Mouse (Mus musculus) spleen, adult 2 months (tissue): ENCODE measurements around the gene Gga2. TPM values are rescaled to one million over a fixed set of nuclear protein-coding genes. Genes with fewer than 3 reads are reported as not detected.

Experiments used
- DNase-seq, 2 experiments: peaks; one replicate each; pipeline versions ENCODE4 v3.0.0 to v3.0.0-alpha.2; 2012 to 2021; ENCODE audit warnings: low spot score in 2 of 2, low read depth in 1 of 2
- H3K27ac ChIP-seq: fragments of 200-500 bp; 2 replicates; pipeline ENCODE4 v1.5.1; 2012; ENCODE audit warnings: low read length, inconsistent platforms; ENCODE audit not compliant: insufficient read depth
- H3K27me3 ChIP-seq: fragments of 200-500 bp; 2 replicates; pipeline ENCODE4 v1.6.1; 2012; ENCODE audit warnings: mild to moderate bottlenecking, moderate library complexity, low read length, inconsistent platforms; ENCODE audit not compliant: control insufficient read depth, insufficient read depth
- H3K36me3 ChIP-seq: fragments of 200-500 bp; 2 replicates; pipeline ENCODE4 v1.6.1; 2012; ENCODE audit warnings: mild to moderate bottlenecking, low read length, inconsistent platforms; ENCODE audit not compliant: control insufficient read depth, insufficient read depth
- H3K4me1 ChIP-seq: fragments of 200-500 bp; 2 replicates; pipeline ENCODE4 v1.6.1; 2011; ENCODE audit warnings: inconsistent platforms; ENCODE audit not compliant: control insufficient read depth, insufficient read depth, insufficient read length
- H3K4me3 ChIP-seq: fragments of 200-500 bp; 2 replicates; pipeline ENCODE4 v1.5.1; 2011; ENCODE audit warnings: mild to moderate bottlenecking, inconsistent platforms; ENCODE audit not compliant: insufficient read depth, insufficient read length; ENCODE audit errors: extremely low read depth
- CTCF ChIP-seq: fragments of 200-500 bp; IDR thresholded peaks from 2 replicates; pipeline ENCODE4 v1.5.1; 2011; ENCODE audit warnings: mild to moderate bottlenecking, inconsistent platforms; ENCODE audit not compliant: insufficient read depth, insufficient read length, insufficient replicate concordance; ENCODE audit errors: extremely low read depth
- POLR2A ChIP-seq: fragments of 200-500 bp; IDR thresholded peaks from 2 replicates; pipeline ENCODE4 v1.6.1; 2011; ENCODE audit warnings: low read depth, low read length, inconsistent platforms
- WGBS: fragments of 180-500 bp; shearing (Covaris S2); methylation state at CpG from one replicate; pipeline ENCODE4 v1.1.7; 2018; 5-methylcytosine and 5-hydroxymethylcytosine counted together
- polyA plus RNA-seq: library from polyadenylated mRNA; depleted of rRNA; stranded (reverse); fragments of >200 nt; gene quantifications from 2 replicates; pipeline ENCODE4 v1.2.3, GENCODE M21; 2012; rRNA removed

Gene Gga2
- 88.1 and 148 TPM in 2 replicates for polyA plus RNA-seq

- under 1% methylated on average over 50 of the region's 50 CpGs for WGBS
- peak; percentile 74 to 90 for DNase-seq
- peaks cover 1% of the 10 kb centered on the region; the same call in 1 of the 2 replicates for H3K36me3 ChIP-seq
- peaks cover 18% of the 10 kb centered on the region for H3K4me1 ChIP-seq
- TF ChIP-seq POLR2A = peak; percentile 75
- no peak for TF ChIP-seq CTCF
- H3K27ac ChIP-seq = peak within 1 kb of the TSS; percentile 96
- H3K27me3 ChIP-seq = no peaks in the 10 kb centered on the region
- peak within 1 kb of the TSS; percentile 90 for H3K4me3 ChIP-seq
These were observed at the start of gene Gga2 for GRCm38 (mm10) chr7:122020667-122021354. Gene Gga2 (minus strand): TSS chr7:122021222.

DNA sequence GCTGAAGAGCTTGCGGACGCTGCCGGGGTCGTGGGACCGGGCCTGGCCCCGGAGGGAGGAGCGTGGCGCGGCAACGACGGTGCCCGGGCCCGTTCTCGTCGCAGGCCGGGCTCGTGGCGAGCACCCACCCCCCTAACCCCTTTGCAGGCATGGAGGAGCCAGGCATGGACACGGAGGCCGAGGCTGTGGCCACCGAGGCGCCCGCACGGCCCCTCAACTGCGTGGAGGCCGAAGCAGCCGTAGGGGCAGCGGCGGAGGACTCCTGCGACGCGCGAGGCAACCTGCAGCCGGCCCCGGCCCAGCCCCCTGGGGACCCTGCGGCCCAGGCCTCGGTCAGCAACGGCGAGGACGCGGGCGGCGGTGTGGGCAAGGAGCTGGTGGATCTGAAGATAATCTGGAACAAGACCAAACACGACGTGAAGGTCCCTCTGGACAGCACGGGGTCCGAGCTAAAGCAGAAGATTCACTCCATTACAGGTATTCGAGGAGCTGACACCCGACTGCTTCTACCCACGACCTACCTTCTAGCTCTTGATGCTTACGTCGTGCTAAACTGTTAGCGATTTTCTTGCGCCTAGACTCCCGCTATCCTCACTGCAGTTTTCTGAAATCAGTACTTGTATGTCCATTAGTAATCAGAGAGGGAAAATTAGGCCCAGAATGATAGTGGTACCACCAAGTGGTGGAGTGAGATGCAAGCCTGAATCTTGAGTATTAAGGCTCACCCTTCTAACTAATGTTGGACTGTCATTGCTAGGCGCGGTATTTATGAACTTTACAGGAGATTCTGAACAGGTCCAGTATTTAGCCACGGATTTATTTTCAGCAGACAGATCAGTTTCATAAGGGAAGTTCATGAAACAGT lies 46.7 kb upstream of the Gga2 start:
- Histone ChIP-seq H3K27ac (peak overlapping the region; percentile 98), H3K36me3 (peaks cover 14% of the 10 kb centered on the region), H3K4me1 (peaks cover 5% of the 10 kb centered on the region), H3K27me3 (no peaks in the 10 kb centered on the region), H3K4me3 (peak overlapping the region; percentile 85)
- peak in 1 of 2 experiments; percentile 19 for DNase-seq
- WGBS = 1% methylated on average over 58 of the region's 58 CpGs
- TF ChIP-seq CTCF (no peak), POLR2A (no peak)

- DNase-seq = peak; percentile 89 to 93
- H3K27ac ChIP-seq = peak within 1 kb of the TSS; percentile 98
- WGBS = under 1% methylated on average over 60 of the region's 60 CpGs
- TF ChIP-seq CTCF (no peak), POLR2A (no peak; the same call in none of the 2 replicates)
- peak within 1 kb of the TSS; percentile 85 for H3K4me3 ChIP-seq
- H3K27me3 ChIP-seq = no peaks in the 10 kb centered on the region
- H3K36me3 ChIP-seq = peaks cover 8% of the 10 kb centered on the region
- peaks cover 5% of the 10 kb centered on the region for H3K4me1 ChIP-seq
These were observed 46.0 kb upstream of the Gga2 start, which contains the start of the genes Ubfd1 and Ears2 for GRCm38 (mm10) chr7:122066945-122067516. Gene Ubfd1 (plus strand): TSS chr7:122067175. Gene Ears2 (minus strand): TSS chr7:122067263.

DNA sequence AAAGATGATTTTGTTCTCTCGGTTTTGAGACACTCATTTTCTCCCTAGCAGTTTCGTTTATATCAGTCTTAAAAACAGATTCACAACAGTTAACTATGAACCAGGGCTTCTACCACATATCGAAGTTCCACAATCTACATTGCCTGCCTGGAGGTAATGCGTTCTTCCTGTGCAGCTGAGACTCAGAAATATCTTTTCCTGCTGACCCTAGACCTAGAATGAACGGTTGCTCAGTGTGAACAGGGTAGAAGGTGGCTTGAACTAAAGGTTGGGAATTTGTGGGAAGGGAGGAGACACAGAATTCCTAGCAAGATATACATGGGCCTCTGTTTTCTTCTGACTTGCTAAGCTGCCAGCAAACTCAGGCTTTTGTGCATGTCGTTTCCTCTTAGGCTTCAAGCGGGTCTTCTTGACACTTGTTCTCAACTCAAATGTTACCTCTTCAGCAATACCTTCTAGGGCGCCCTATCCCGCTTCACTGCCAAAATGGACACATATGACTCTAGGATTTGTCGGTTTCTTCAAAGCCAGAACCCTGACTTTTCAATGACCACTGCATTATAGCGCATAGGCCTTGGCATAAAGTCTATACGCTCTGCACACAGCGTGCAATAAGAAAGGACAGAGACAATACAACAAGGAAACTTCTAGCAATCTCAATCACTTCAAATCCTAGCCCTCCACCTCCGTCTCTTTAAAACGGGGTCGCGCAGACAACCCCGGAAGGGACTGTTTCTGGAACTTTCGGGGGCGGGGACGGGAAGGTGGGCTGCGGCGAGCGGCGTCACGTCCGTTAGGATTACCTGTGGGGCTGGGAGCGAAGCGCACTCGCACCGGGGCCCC lies 45.3 kb upstream of the Gga2 start:
- peak overlapping the region; percentile 98 for H3K27ac ChIP-seq
- WGBS = 5% methylated on average over 31 of the region's 31 CpGs
- H3K36me3 ChIP-seq = peaks cover 5% of the 10 kb centered on the region
- H3K4me1 ChIP-seq = peaks cover 5% of the 10 kb centered on the region
- DNase-seq = peak; percentile 14 to 78
- no peaks in the 10 kb centered on the region for H3K27me3 ChIP-seq
- H3K4me3 ChIP-seq = peak overlapping the region; percentile 85
- no peak for TF ChIP-seq POLR2A
- no peak for TF ChIP-seq CTCF

- H3K4me3 ChIP-seq = no peak overlapping the region
- TF ChIP-seq CTCF = no peak
- TF ChIP-seq POLR2A = no peak
- H3K36me3 ChIP-seq = peaks cover 5% of the 10 kb centered on the region
- no peaks in the 10 kb centered on the region for H3K27me3 ChIP-seq
- DNase-seq = no peak
- 67% methylated on average over 1 of the region's 1 CpGs for WGBS
- no peak overlapping the region for H3K27ac ChIP-seq
- H3K4me1 ChIP-seq = peaks cover 5% of the 10 kb centered on the region
These were observed 44.6 kb upstream of the Gga2 start for GRCm38 (mm10) chr7:122065656-122066055.

- Histone ChIP-seq H3K36me3 (peaks cover 13% of the 10 kb centered on the region), H3K4me1 (no peaks in the 10 kb centered on the region), H3K4me3 (no peak overlapping the region), H3K27ac (no peak overlapping the region), H3K27me3 (no peaks in the 10 kb centered on the region)
- 92% methylated on average over 5 of the region's 5 CpGs for WGBS
- TF ChIP-seq POLR2A = no peak
- no peak for TF ChIP-seq CTCF
- no peak for DNase-seq
These were observed 35.6 kb upstream of the Gga2 start for GRCm38 (mm10) chr7:122056633-122057032.
